Mouse (Mus musculus) splenic B cell, adult 2 months (primary cell): Measurements from ENCODE around the gene Gm35549.
"Not testable (repeated sequence)": the region's sequence is repeated elsewhere in the genome, so short reads cannot be mapped to it uniquely, and the experiment has no call there.

Experiments
- DNase-seq: peaks from one replicate; pipeline ENCODE4 v3.0.0-alpha.2; 2011; ENCODE audit warnings: low read depth, low spot score
- H3K27me3 ChIP-seq: 2 replicates; pipeline ENCODE4 v1.6.1; 2012; ENCODE audit warnings: mild to moderate bottlenecking, low read length, moderate library complexity, mixed read lengths; ENCODE audit not compliant: control insufficient read depth, poor library complexity, insufficient read depth, severe bottlenecking
- H3K36me3 ChIP-seq: 2 replicates; pipeline ENCODE4 v1.6.1; 2012; ENCODE audit warnings: mild to moderate bottlenecking, low read length, moderate library complexity, mixed read lengths; ENCODE audit not compliant: control insufficient read depth, poor library complexity, insufficient read depth, severe bottlenecking

The Gm35549 gene

DNA sequence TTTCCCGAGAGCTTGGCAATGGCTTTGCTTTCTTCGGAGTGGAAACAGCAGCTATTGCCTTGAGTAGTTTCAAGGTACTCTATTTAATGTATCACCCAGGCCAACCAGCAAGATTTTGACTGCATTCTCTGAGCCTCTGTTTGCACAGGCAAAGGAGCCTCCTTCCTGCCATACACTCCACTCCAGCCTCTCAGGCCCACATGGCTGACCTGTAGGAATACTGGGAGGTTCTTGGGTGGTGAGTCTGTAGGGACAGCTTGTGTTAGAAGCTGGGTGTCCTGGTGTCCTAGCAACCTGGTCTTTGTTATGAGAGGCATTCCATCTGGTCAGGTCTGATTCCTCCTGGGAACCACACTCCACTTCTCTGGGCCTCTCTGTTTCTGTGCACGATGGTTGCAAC is at the start of gene Gm35549:
Gene Gm35549 (minus strand): TSS at position 276 of the 400 bp plus-strand sequence.
- peaks cover 2% of the 10 kb centered on the region; the same call in 1 of the 2 replicates for H3K36me3 ChIP-seq
- H3K27me3 ChIP-seq = no peaks in the 10 kb centered on the region
- DNase-seq = no peak

DNA sequence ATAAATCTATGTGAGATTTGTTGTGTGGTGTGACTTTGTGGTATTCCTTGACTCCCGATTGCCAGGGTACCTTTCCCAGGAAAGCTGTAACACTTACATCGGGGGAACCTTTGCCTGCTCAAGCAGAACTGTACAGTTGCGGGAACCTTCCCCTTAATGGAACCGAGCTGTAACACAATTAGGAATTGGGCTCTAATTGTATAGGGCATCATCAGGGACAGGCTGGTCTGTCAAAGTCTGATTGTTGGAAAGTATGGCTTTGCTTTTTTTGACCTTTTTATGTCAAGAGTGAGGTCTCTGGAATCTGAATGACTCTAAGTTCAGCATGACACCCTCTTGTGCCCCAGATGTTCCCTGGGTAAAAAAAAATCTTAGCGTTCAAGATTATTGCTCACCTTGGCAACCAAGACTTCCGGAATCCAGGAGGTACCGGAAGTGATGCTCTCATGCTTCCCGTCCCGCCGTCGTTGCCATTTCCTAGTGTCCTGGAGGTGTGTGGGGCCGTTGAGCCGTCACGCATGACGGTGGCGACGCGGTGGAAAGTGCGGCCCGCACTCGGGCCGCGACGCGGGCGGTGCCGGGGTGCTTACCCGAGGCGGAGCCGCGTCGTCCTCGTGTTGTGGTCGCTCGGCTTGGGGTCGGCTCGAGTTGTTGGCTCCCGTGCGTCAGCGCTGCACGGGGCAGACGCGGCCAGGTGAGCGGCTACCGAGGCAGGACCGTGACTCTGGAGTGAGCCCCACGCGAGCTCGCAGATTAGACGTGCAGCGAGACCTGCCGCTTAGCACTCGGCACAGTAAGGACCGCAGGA is 42.7 kb upstream of the Gm35549 start:
- H3K36me3 ChIP-seq = no peaks in the 10 kb centered on the region
- no peaks in the 10 kb centered on the region; the same call in 1 of the 2 replicates for H3K27me3 ChIP-seq
- peak; percentile 84 for DNase-seq

GRCm38 (mm10) chr9:122885385-122885784 is 41.5 kb upstream of the Gm35549 start, which contains the start of gene Zkscan7:
TSS of gene Zkscan7 (plus strand) at chr9:122885685.
- no peaks in the 10 kb centered on the region for H3K36me3 ChIP-seq

DNA sequence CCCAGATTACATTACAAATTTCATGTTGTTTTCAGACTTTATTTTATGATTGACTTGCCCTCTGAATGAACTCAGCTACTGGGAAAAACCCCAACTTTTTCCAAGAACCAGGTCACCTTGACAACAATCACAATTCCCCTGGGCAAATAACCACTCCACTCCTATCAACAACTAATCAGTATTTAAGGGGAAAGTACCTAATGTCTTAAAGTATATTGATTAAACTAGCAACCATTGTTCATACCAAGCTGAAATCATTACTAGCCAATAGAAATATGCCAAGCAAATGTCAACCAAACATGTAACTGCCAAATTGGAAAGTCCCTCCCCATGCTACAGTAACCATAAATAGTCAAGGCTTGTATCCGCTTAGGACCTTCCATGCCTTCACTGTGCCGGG is 31.3 kb upstream of the Gm35549 start:
- DNase-seq = no peak
- Histone ChIP-seq H3K36me3 (no peaks in the 10 kb centered on the region), H3K27me3 (no peaks in the 10 kb centered on the region)

More at GRCm38 (mm10) chr9:122885385-122885784, 41.5 kb upstream of the Gm35549 start, which contains the start of gene Zkscan7:
- no peaks in the 10 kb centered on the region; the same call in 1 of the 2 replicates for H3K27me3 ChIP-seq
- DNase-seq = no peak

DNA sequence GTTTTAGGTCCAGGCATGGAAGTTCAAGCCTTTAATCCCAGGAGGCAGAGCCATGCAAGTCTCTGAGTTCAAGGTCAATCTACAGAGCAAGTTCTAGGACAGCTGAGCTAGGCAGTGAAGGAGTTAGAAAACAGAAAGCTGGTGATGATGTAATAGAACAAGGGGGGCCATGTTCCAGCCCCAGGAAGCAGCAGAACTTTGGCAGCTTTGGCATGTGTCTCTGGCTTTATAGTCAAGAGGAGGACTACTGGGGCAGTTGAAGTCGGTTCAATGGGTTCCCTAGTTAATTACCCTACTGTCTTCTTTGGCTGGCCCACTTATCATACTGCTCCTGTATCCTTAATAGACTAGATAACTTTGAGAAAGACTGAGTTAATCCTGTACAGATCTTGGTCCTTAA is 30.8 kb upstream of the Gm35549 start:
- DNase-seq = no peak
- H3K36me3 ChIP-seq = no peaks in the 10 kb centered on the region
- no peaks in the 10 kb centered on the region for H3K27me3 ChIP-seq

- H3K36me3 ChIP-seq = no peaks in the 10 kb centered on the region
- H3K27me3 ChIP-seq = no peaks in the 10 kb centered on the region
- no peak for DNase-seq
Observed at GRCm38 (mm10) chr9:122872595-122872994, 28.8 kb upstream of the Gm35549 start.

DNA sequence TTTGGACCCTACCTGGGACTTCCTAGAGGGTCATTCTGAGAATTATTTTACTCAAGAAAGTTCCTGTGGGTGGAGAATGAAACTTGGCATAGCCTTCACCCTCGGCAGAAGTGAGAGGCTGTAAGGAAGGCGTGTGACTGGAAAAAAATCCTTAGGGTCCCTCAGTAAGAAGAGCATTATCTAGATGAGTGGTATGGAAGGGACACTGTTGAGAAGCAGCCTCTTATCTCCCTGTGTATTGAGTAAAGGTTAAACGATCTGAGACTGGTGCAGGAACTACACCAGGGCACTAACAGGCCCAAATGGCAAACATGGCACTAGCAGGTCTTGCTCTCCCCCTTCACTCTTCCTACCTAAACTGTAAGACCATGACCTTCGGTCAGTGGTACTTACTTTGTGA is 22.4 kb upstream of the Gm35549 start:
- H3K27me3 ChIP-seq = no peaks in the 10 kb centered on the region
- no peak for DNase-seq
- H3K36me3 ChIP-seq = peaks cover 4% of the 10 kb centered on the region

DNA sequence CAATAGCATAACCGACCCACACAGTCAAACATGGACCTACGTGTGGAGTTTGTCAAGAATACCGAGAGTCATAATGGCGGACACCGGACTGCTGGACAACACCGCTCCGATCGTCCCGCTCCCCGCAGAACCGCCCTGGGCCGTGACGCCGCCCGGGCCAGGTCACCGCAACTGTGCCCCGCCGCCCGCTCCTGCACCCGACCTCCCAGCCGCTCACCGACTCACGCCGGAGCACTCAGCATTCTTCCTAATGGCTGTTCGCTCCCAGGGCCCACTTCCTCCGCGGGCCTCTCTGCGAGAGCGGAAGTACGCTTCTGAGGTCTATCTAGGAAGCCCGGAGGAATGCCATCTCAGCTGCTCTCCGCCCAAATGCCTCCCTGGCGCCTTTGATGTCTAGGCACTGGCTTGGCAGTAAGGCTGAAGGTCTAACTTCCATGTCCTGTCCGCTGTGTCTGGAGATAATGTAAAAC is 21.9 kb upstream of the Gm35549 start, which contains the start of gene Zfp445:
Gene Zfp445 (minus strand): TSS at position 310 of the 470 bp plus-strand sequence.
- no peaks in the 10 kb centered on the region for H3K27me3 ChIP-seq
- H3K36me3 ChIP-seq = peaks cover 6% of the 10 kb centered on the region
- peak; percentile 88 for DNase-seq

DNA sequence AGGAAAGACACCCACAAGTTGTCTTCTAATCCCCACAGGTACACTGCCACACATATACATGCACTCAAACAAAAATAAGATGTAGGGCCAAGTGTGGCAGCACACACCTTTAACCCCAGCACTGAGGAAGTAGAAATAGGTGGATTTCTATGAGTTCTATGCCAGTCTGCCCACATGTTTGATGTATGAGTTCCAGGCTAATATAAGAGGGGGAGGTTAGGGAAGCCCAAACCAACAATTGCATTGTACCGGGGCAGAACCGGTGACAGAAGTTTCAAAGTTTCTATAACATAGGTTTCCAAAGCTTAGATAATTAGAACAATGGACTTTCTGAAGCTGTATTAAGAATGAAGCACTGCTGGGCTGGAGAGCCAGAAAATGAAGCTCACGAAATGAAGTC is 21.0 kb upstream of the Gm35549 start:
- H3K36me3 ChIP-seq = peaks cover 8% of the 10 kb centered on the region
- no peaks in the 10 kb centered on the region for H3K27me3 ChIP-seq
- DNase-seq = no peak

- no peak for DNase-seq
- Histone ChIP-seq H3K27me3 (no peaks in the 10 kb centered on the region), H3K36me3 (peaks cover 16% of the 10 kb centered on the region)
Observed at GRCm38 (mm10) chr9:122863731-122864130, 19.9 kb upstream of the Gm35549 start.

DNA sequence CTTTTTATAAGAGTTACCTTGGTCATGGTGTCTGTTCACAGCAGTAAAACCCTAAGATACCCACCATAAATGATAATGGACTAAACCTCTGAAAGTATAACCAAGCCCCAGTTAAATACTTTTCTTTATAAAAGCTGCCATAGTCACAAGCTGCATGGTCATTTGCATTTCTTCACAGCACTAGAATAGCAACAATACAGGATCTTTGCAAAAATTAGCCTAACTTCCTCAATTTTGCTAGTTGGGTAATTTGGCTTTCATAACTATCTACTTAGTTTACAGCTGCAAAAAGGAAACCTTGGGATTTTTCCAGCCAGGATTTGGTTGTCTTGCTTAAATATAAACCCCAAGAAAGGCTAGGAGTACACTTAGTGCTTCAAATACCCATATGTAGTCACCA is 16.9 kb upstream of the Gm35549 start:
- H3K36me3 ChIP-seq = peaks cover 27% of the 10 kb centered on the region
- no peak for DNase-seq
- H3K27me3 ChIP-seq = no peaks in the 10 kb centered on the region

DNA sequence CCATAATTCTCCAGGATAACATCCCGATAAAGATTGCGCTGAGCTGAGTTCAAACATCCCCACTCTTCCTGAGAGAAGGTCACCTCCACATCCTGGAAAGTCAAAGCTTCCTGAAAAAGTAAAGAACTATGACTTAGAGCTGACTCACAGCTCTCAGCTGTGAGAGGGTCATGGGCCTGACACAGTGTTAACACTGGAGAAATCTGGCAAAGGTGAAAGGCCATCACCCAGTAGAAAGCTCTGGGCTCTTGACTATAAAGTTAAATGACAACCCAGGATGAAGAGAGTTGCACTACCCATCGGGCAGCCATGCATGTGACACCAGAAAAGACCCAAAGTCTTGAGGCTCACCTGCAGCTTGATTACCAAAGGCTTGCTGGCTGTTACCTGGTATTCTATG is 12.9 kb upstream of the Gm35549 start:
- no peak for DNase-seq
- H3K27me3 ChIP-seq = no peaks in the 10 kb centered on the region
- H3K36me3 ChIP-seq = peaks cover 48% of the 10 kb centered on the region

- peaks cover 44% of the 10 kb centered on the region for H3K36me3 ChIP-seq
- no peak for DNase-seq
Observed at GRCm38 (mm10) chr9:122855617-122856016, 11.8 kb upstream of the Gm35549 start.

GRCm38 (mm10) chr9:122855141-122855540 is 11.3 kb upstream of the Gm35549 start:
- H3K36me3 ChIP-seq = peaks cover 44% of the 10 kb centered on the region
- DNase-seq, H3K27me3 ChIP-seq: not testable (repeated sequence)

More at GRCm38 (mm10) chr9:122855617-122856016, 11.8 kb upstream of the Gm35549 start:
- H3K27me3 ChIP-seq = no peaks in the 10 kb centered on the region

GRCm38 (mm10) chr9:122854526-122854925 is 10.7 kb upstream of the Gm35549 start:
- H3K27me3 ChIP-seq = no peaks in the 10 kb centered on the region
- no peak for DNase-seq
- peaks cover 38% of the 10 kb centered on the region for H3K36me3 ChIP-seq
